Mouse (Mus musculus) forebrain, embryonic 11.5 days (tissue): ENCODE measurements around the gene Jmjd4. TPM values are rescaled to one million over a fixed set of nuclear protein-coding genes. Genes with fewer than 3 reads are reported as not detected.

Experiments used
- ATAC-seq: fragments of 200-750 bp; cut with Nextera tagmentation; replicated peaks from 2 replicates; pipeline ENCODE4 v1.8.0; 2017; ENCODE audit warnings: moderate TSS enrichment; ENCODE audit not compliant: low FRiP score
- DNase-seq: peaks from one replicate; pipeline ENCODE4 v3.0.0-alpha.2; 2017; ENCODE audit warnings: low spot score
- H3K27ac ChIP-seq: fragments of 300-500 bp; sonication (generic); 2 replicates; pipeline ENCODE4 v1.5.1; 2014; ENCODE audit warnings: low read depth, low read length
- H3K27me3 ChIP-seq: fragments of 300-500 bp; sonication (generic); 2 replicates; pipeline ENCODE4 v1.6.1; 2014; ENCODE audit warnings: mild to moderate bottlenecking, low read length, mixed read lengths; ENCODE audit not compliant: control insufficient read depth, insufficient read depth
- H3K36me3 ChIP-seq: fragments of 300-500 bp; sonication (generic); 2 replicates; pipeline ENCODE4 v1.6.1; 2014; ENCODE audit warnings: mild to moderate bottlenecking, low read length, moderate library complexity, mixed read lengths; ENCODE audit not compliant: control insufficient read depth, insufficient read depth
- H3K4me1 ChIP-seq: fragments of 300-500 bp; sonication (generic); replicated peaks from 2 replicates; pipeline ENCODE4 v1.6.1; 2014; ENCODE audit warnings: low read length, mixed read lengths; ENCODE audit not compliant: control insufficient read depth, insufficient read depth
- H3K4me2 ChIP-seq: fragments of 300-500 bp; sonication (generic); 2 replicates; pipeline ENCODE4 v1.6.1; 2014; ENCODE audit warnings: low read depth, mild to moderate bottlenecking, low read length, moderate library complexity, mixed read lengths; ENCODE audit not compliant: severe bottlenecking
- H3K4me3 ChIP-seq: fragments of 300-500 bp; sonication (generic); 2 replicates; pipeline ENCODE4 v1.5.1; 2014; ENCODE audit warnings: low read depth, low read length
- H3K9ac ChIP-seq: fragments of 300-500 bp; sonication (generic); 2 replicates; pipeline ENCODE4 v1.6.1; 2014; ENCODE audit warnings: low read length
- H3K9me3 ChIP-seq: fragments of 300-500 bp; sonication (generic); 2 replicates; pipeline ENCODE4 v1.6.1; 2016; ENCODE audit warnings: low read length, mixed read lengths; ENCODE audit not compliant: control insufficient read depth
- WGBS: fragments of 180-500 bp; shearing (Covaris S2); extraction: QIAGEN DNeasy Blood & Tissue Kit; methylation state at CpG from one replicate; pipeline ENCODE4 v1.1.7; 2014; 5-methylcytosine and 5-hydroxymethylcytosine counted together
- polyA plus RNA-seq: library from polyadenylated mRNA; unstranded; fragments of >200 nt; fragmentation: Nextera tagmentation; extraction: Ambion mirVana; gene quantifications from 2 replicates; pipeline ENCODE4 v1.2.1, GENCODE M21; 2014

Jmjd4 gene
- polyA plus RNA-seq, 1 experiment from 2014 or later = 20.5 TPM

GRCm38 (mm10) chr11:59505839-59506712 lies 56.2 kb downstream of the Jmjd4 start:
- peaks cover 10% of the 10 kb centered on the region for H3K36me3 ChIP-seq

GRCm38 (mm10) chr11:59506713-59507074 lies 56.8 kb downstream of the Jmjd4 start:
- Histone ChIP-seq H3K4me3 (peak overlapping the region; percentile 89), H3K9ac (peak overlapping the region; percentile 96), H3K4me2 (peak overlapping the region; percentile 93), H3K36me3 (peaks cover 10% of the 10 kb centered on the region), H3K4me1 (peaks cover 10% of the 10 kb centered on the region; the same call in 1 of the 2 replicates), H3K27me3 (no peaks in the 10 kb centered on the region), H3K9me3 (no peaks in the 10 kb centered on the region), H3K27ac (peak overlapping the region; percentile 92)
- WGBS = under 1% methylated on average over 14 of the region's 14 CpGs
- DNase-seq = no peak
- ATAC-seq = 0 out of 2 replicates have a peak, but pooled peaks have one; percentile 4

More at GRCm38 (mm10) chr11:59505839-59506712, 56.2 kb downstream of the Jmjd4 start:
- peak; percentile 96 for DNase-seq
- no peaks in the 10 kb centered on the region for H3K27me3 ChIP-seq
- ATAC-seq = peak; percentile 94
- H3K27ac ChIP-seq = peak overlapping the region; percentile 92
- peak overlapping the region; percentile 89 for H3K4me3 ChIP-seq
- under 1% methylated on average over 61 of the region's 71 CpGs for WGBS
- H3K4me1 ChIP-seq = peaks cover 10% of the 10 kb centered on the region; the same call in 1 of the 2 replicates
- peak overlapping the region; percentile 96 for H3K9ac ChIP-seq
- H3K4me2 ChIP-seq = peak overlapping the region; percentile 93
- H3K9me3 ChIP-seq = no peaks in the 10 kb centered on the region

Other genes with a start within 250 kb of the Jmjd4 start
- 94.3 and 103 TPM in 2 replicates for gene Mrpl55, start 247.6 kb upstream of the Jmjd4 start, polyA plus RNA-seq
- 36.6 and 41.0 TPM in 2 replicates for gene 2310033P09Rik, start 241.7 kb upstream of the Jmjd4 start, polyA plus RNA-seq
- 577 and 597 TPM in 2 replicates for gene Arf1, start 221.8 kb upstream of the Jmjd4 start, polyA plus RNA-seq
- gene Wnt3a, start 159.3 kb upstream of the Jmjd4 start, polyA plus RNA-seq = 4.9 and 5.9 TPM in 2 replicates
- gene Wnt9a, start 143.1 kb upstream of the Jmjd4 start, polyA plus RNA-seq = 4.3 and 4.7 TPM in 2 replicates
- not detected in 2 replicates for gene Prss38, start 74.4 kb upstream of the Jmjd4 start, polyA plus RNA-seq
- 130 and 137 TPM in 2 replicates for gene Snap47, start 1.1 kb downstream of the Jmjd4 start, polyA plus RNA-seq
- 11.9 and 13.0 TPM in 2 replicates for gene Zfp867, start 22.4 kb downstream of the Jmjd4 start, polyA plus RNA-seq
- gene Zkscan17, start 76.7 kb downstream of the Jmjd4 start, polyA plus RNA-seq = 36.6 and 39.4 TPM in 2 replicates
- 0.08 and 0.09 TPM in 2 replicates for gene Nlrp3, start 91.5 kb downstream of the Jmjd4 start, polyA plus RNA-seq
- gene Olfr222, start 126.2 kb downstream of the Jmjd4 start, polyA plus RNA-seq = not detected in 2 replicates
- gene Olfr223, start 143.2 kb downstream of the Jmjd4 start, polyA plus RNA-seq = not detected in 2 replicates
- 97.6 and 104 TPM in 2 replicates for gene Mprip, start 211.3 kb downstream of the Jmjd4 start, polyA plus RNA-seq